Mouse (Mus musculus): ENCODE data around the gene Ankrd33b. TPM values are rescaled to one million over a fixed set of nuclear protein-coding genes. Genes with fewer than 3 reads are reported as not detected.

Ankrd33b gene
- polyA plus RNA-seq, 1 experiment: 33.9 TPM

GRCm38 (mm10) chr15:31363241-31363980 lies 4.1 kb downstream of the Ankrd33b start:
- H3K4me1 ChIP-seq (ENCODE audit: control insufficient read depth, insufficient read depth, low read length): no peaks in the 10 kb centered on the region
- no peak overlapping the region for H3K27ac ChIP-seq (ENCODE audit: insufficient read depth, low read length)
- TF ChIP-seq CTCF (IDR thresholded peaks at IDR 0.05; ENCODE audit: extremely low read depth, insufficient read depth, low read length) (no peak), POLR2A (IDR thresholded peaks at IDR 0.05; ENCODE audit: extremely low read depth, insufficient read depth, low read length) (no peak)
- H3K4me3 ChIP-seq (ENCODE audit: insufficient read depth, low read length): peak overlapping the region; percentile 96; the same call in 1 of the 2 replicates

- H3K4me1 ChIP-seq (ENCODE audit: control insufficient read depth, insufficient read depth, low read length): peaks cover 2% of the 10 kb centered on the region
- no peak overlapping the region for H3K27ac ChIP-seq (ENCODE audit: insufficient read depth, low read length)
- no peak overlapping the region for H3K4me3 ChIP-seq (ENCODE audit: insufficient read depth, low read length)
- TF ChIP-seq CTCF (IDR thresholded peaks at IDR 0.05; ENCODE audit: extremely low read depth, insufficient read depth, low read length) (no peak), POLR2A (IDR thresholded peaks at IDR 0.05; ENCODE audit: extremely low read depth, insufficient read depth, low read length) (no peak)
Observed at GRCm38 (mm10) chr15:31361259-31361853, 6.2 kb downstream of the Ankrd33b start.

GRCm38 (mm10) chr15:31360593-31360992 lies 6.9 kb downstream of the Ankrd33b start:
- peaks cover 2% of the 10 kb centered on the region for H3K4me1 ChIP-seq (ENCODE audit: control insufficient read depth, insufficient read depth, low read length)
- TF ChIP-seq POLR2A (IDR thresholded peaks at IDR 0.05; ENCODE audit: extremely low read depth, insufficient read depth, low read length): no peak
- TF ChIP-seq CTCF (IDR thresholded peaks at IDR 0.05; ENCODE audit: extremely low read depth, insufficient read depth, low read length): no peak
- H3K4me3 ChIP-seq (ENCODE audit: insufficient read depth, low read length): no peak overlapping the region
- no peak overlapping the region for H3K27ac ChIP-seq (ENCODE audit: insufficient read depth, low read length)

GRCm38 (mm10) chr15:31359805-31360204 lies 7.7 kb downstream of the Ankrd33b start:
- no peak for TF ChIP-seq CTCF (IDR thresholded peaks at IDR 0.05; ENCODE audit: extremely low read depth, insufficient read depth, low read length)
- TF ChIP-seq POLR2A (IDR thresholded peaks at IDR 0.05; ENCODE audit: extremely low read depth, insufficient read depth, low read length): no peak

GRCm38 (mm10) chr15:31352494-31353279 lies 14.8 kb downstream of the Ankrd33b start:
- peak overlapping the region; percentile 49; the same call in 1 of the 2 replicates for H3K27ac ChIP-seq (ENCODE audit: insufficient read depth, low read length)

More at GRCm38 (mm10) chr15:31359805-31360204, 7.7 kb downstream of the Ankrd33b start:
- no peak overlapping the region for H3K4me3 ChIP-seq (ENCODE audit: insufficient read depth, low read length)
- H3K4me1 ChIP-seq (ENCODE audit: control insufficient read depth, insufficient read depth, low read length): peaks cover 2% of the 10 kb centered on the region
- H3K27ac ChIP-seq (ENCODE audit: insufficient read depth, low read length): no peak overlapping the region

GRCm38 (mm10) chr15:31349810-31350341 lies 17.6 kb downstream of the Ankrd33b start:
- Histone ChIP-seq H3K4me3 (ENCODE audit: insufficient read depth, low read length) (no peak overlapping the region), H3K4me1 (ENCODE audit: control insufficient read depth, insufficient read depth, low read length) (peaks cover 17% of the 10 kb centered on the region), H3K27ac (ENCODE audit: insufficient read depth, low read length) (peak overlapping the region; percentile 33)
- TF ChIP-seq CTCF (IDR thresholded peaks at IDR 0.05; ENCODE audit: extremely low read depth, insufficient read depth, low read length) (no peak), POLR2A (IDR thresholded peaks at IDR 0.05; ENCODE audit: extremely low read depth, insufficient read depth, low read length) (no peak)

More at GRCm38 (mm10) chr15:31352494-31353279, 14.8 kb downstream of the Ankrd33b start:
- peaks cover 18% of the 10 kb centered on the region for H3K4me1 ChIP-seq (ENCODE audit: control insufficient read depth, insufficient read depth, low read length)
- TF ChIP-seq POLR2A (IDR thresholded peaks at IDR 0.05; ENCODE audit: extremely low read depth, insufficient read depth, low read length) (no peak), CTCF (IDR thresholded peaks at IDR 0.05; ENCODE audit: extremely low read depth, insufficient read depth, low read length) (no peak)
- no peak overlapping the region for H3K4me3 ChIP-seq (ENCODE audit: insufficient read depth, low read length)

GRCm38 (mm10) chr15:31349046-31349445 lies 18.5 kb downstream of the Ankrd33b start:
- TF ChIP-seq POLR2A (IDR thresholded peaks at IDR 0.05; ENCODE audit: extremely low read depth, insufficient read depth, low read length) (no peak), CTCF (IDR thresholded peaks at IDR 0.05; ENCODE audit: extremely low read depth, insufficient read depth, low read length) (no peak)

GRCm38 (mm10) chr15:31348241-31348640 lies 19.3 kb downstream of the Ankrd33b start:
- H3K4me3 ChIP-seq (ENCODE audit: insufficient read depth, low read length): no peak overlapping the region
- no peak overlapping the region for H3K27ac ChIP-seq (ENCODE audit: insufficient read depth, low read length)
- TF ChIP-seq POLR2A (IDR thresholded peaks at IDR 0.05; ENCODE audit: extremely low read depth, insufficient read depth, low read length) (no peak), CTCF (IDR thresholded peaks at IDR 0.05; ENCODE audit: extremely low read depth, insufficient read depth, low read length) (0 out of 2 replicates have a peak, but pooled peaks have one; percentile 4)
- peaks cover 19% of the 10 kb centered on the region for H3K4me1 ChIP-seq (ENCODE audit: control insufficient read depth, insufficient read depth, low read length)

More at GRCm38 (mm10) chr15:31349046-31349445, 18.5 kb downstream of the Ankrd33b start:
- H3K4me1 ChIP-seq (ENCODE audit: control insufficient read depth, insufficient read depth, low read length): peaks cover 20% of the 10 kb centered on the region
- H3K27ac ChIP-seq (ENCODE audit: insufficient read depth, low read length): no peak overlapping the region
- H3K4me3 ChIP-seq (ENCODE audit: insufficient read depth, low read length): no peak overlapping the region

- no peak overlapping the region for H3K27ac ChIP-seq (ENCODE audit: insufficient read depth, low read length)
- TF ChIP-seq POLR2A (IDR thresholded peaks at IDR 0.05; ENCODE audit: extremely low read depth, insufficient read depth, low read length): no peak
- no peak for TF ChIP-seq CTCF (IDR thresholded peaks at IDR 0.05; ENCODE audit: extremely low read depth, insufficient read depth, low read length)
- H3K4me1 ChIP-seq (ENCODE audit: control insufficient read depth, insufficient read depth, low read length): peaks cover 19% of the 10 kb centered on the region
- no peak overlapping the region for H3K4me3 ChIP-seq (ENCODE audit: insufficient read depth, low read length)
Observed at GRCm38 (mm10) chr15:31346508-31346907, 21.0 kb downstream of the Ankrd33b start.
